Mouse (Mus musculus) heart, embryonic 15.5 days (tissue): ENCODE measurements around the gene Phf21b. TPM values are rescaled to one million over a fixed set of nuclear protein-coding genes. Genes with fewer than 3 reads are reported as not detected.
"Not testable (repeated sequence)": the region's sequence is repeated elsewhere in the genome, so short reads cannot be mapped to it uniquely, and the experiment has no call there.

Source experiments
- ATAC-seq: fragments of 200-750 bp; cut with Nextera tagmentation; replicated peaks from 2 replicates; pipeline ENCODE4 v1.8.0; 2017; ENCODE audit warnings: low read depth, moderate TSS enrichment; ENCODE audit not compliant: insufficient number of reproducible peaks, insufficient read depth, low FRiP score
- H3K27ac ChIP-seq: fragments of 300-500 bp; sonication (generic); 2 replicates; pipeline ENCODE4 v1.5.1; 2015; ENCODE audit warnings: mild to moderate bottlenecking, inconsistent platforms
- H3K27me3 ChIP-seq: fragments of 300-500 bp; sonication (generic); 2 replicates; pipeline ENCODE4 v1.6.1; 2015; ENCODE audit warnings: inconsistent platforms
- H3K36me3 ChIP-seq: fragments of 300-500 bp; sonication (generic); 2 replicates; pipeline ENCODE4 v1.6.1; 2015; ENCODE audit warnings: mild to moderate bottlenecking, inconsistent platforms
- H3K4me1 ChIP-seq: fragments of 300-500 bp; sonication (generic); replicated peaks from 2 replicates; pipeline ENCODE4 v1.6.1; 2015; ENCODE audit warnings: inconsistent platforms
- H3K4me2 ChIP-seq: fragments of 300-500 bp; sonication (generic); 2 replicates; pipeline ENCODE4 v1.6.1; 2015; ENCODE audit warnings: inconsistent platforms, mild to moderate bottlenecking, moderate library complexity
- H3K4me3 ChIP-seq: fragments of 300-500 bp; sonication (generic); 2 replicates; pipeline ENCODE4 v1.5.1; 2015; ENCODE audit warnings: mild to moderate bottlenecking, inconsistent platforms
- H3K9ac ChIP-seq: fragments of 300-500 bp; sonication (generic); 2 replicates; pipeline ENCODE4 v1.6.1; 2015; ENCODE audit warnings: mild to moderate bottlenecking, inconsistent platforms
- H3K9me3 ChIP-seq: fragments of 300-500 bp; sonication (generic); replicated peaks from 2 replicates; pipeline ENCODE4 v1.6.1; 2016; ENCODE audit warnings: inconsistent platforms
- WGBS: fragments of 180-500 bp; shearing (Covaris S2); methylation state at CpG from one replicate; pipeline ENCODE4 v1.1.7; 2015; ENCODE audit warnings: mixed read lengths; 5-methylcytosine and 5-hydroxymethylcytosine counted together
- polyA plus RNA-seq: library from polyadenylated mRNA; unstranded; fragments of >200 nt; fragmentation: Nextera tagmentation; extraction: Ambion mirVana; gene quantifications from 2 replicates; pipeline ENCODE4 v1.2.1, GENCODE M21; 2015

The Phf21b gene
- 0.16 and 0.46 TPM in 2 replicates for polyA plus RNA-seq

DNA sequence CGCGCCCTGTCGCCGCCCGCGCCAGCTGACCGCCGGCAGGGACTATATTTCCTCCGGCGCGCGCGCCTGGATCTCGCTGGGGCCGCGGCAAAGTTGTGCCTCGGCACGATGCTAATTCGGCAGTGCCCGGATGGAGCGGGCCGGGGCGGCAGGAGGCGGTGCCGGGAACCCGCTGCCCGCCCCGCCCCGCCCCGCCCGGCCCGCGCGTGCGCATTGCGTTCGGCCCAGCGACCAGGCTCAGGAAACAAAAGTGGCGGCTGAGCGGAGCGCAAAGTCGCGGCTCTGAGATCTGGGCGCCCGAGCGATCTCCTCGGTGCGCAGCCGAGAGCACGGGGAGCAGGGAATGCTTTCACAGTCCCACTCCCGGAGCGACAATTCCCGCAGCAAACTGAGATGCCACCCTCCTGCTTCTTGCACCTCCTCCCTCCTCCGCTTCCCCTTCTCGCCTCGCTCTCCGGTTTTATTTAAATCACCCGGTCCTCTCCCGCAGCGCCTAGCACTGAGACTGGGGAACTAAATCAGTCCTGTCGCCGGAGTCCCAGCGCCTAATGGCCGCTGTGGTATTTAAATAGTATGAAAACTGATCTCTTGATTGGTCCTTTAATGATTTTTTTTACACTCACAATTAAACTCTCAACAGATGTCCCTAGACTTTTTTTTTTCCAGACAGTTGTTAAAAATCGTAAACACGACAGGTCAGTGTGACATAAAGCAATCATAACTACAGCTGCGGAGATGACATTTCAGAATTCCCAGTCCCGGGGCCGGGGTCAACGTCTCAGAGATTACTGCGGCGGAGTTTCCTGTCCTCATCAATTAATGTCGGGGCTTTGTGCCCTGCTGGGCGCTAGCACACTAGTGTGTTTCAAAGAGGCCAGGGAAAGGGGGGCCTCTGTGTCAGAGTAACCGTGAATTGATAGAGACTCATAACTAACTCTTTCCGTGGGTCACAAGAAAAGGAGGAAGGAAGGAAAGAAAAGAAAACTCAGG lies at the start of gene Phf21b:
Phf21b (minus strand) TSS at position 44 of the 990 bp plus-strand sequence.
- Histone ChIP-seq H3K36me3 (no peaks in the 10 kb centered on the region), H3K9me3 (no peaks in the 10 kb centered on the region), H3K4me1 (peaks cover 45% of the 10 kb centered on the region), H3K27me3 (peaks cover 31% of the 10 kb centered on the region), H3K4me3 (peak within 1 kb of the TSS; percentile 80), H3K4me2 (peak within 1 kb of the TSS; percentile 100), H3K9ac (peak within 1 kb of the TSS; percentile 76), H3K27ac (peak within 1 kb of the TSS; percentile 75)
- peak; percentile 82 for ATAC-seq
- WGBS: under 1% methylated on average over 64 of the region's 76 CpGs

DNA sequence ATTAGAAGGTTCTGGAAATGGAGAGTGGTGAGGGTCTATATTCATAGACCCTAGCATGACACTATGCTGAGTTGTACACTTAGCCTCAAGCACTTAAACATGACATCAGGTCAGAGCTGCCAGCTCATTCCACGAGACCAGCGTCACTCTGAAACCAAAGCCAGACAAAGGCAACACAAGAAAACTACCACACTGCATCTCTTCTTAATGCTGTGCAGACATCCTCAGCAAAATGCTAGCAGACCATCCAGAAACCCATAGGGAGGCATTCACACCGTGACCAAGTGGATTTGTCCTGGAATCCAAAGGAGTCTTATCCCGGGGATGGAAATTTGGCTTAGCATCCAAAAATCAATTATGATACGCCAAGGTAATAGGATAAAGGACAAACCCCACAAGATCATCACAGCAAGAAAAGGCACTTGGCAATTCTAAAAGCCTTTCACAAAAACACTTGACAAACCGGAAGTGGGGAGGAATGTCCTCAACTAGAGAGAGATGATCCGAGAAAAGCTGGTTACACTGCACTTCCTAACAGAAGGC lies 48.1 kb upstream of the Phf21b start:
- peaks cover under 1% of the 10 kb centered on the region; the same call in 1 of the 2 replicates for H3K4me1 ChIP-seq
- no peak for ATAC-seq
- no peak overlapping the region for H3K4me3 ChIP-seq
- H3K36me3 ChIP-seq: no peaks in the 10 kb centered on the region
- no peak overlapping the region for H3K27ac ChIP-seq
- no peak overlapping the region for H3K9ac ChIP-seq
- no peaks in the 10 kb centered on the region for H3K27me3 ChIP-seq
- H3K9me3 ChIP-seq: no peaks in the 10 kb centered on the region
- no peak overlapping the region for H3K4me2 ChIP-seq
- WGBS: 64% methylated on average over 7 of the region's 7 CpGs

DNA sequence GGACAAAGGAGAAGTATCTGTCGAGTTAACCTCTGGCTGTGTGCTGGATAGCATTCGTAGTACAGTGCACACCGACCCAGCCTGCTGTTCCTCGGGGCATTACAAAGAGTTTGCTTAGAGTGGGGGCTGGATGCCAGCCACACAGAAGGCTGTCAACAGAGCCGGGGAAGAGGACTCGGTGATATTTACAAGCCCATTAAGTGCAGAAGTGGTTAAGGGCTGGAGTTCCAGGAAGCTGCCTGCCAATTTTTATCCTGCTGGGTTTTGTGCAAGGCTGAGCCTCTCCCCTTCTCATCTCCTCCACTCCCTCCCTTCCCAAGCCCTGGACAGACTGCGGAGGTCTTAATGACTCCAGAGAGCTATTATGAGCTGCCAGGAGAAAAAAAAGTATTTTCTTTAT lies 42.2 kb upstream of the Phf21b start:
- no peak overlapping the region for H3K4me3 ChIP-seq
- 15% methylated on average over 7 of the region's 7 CpGs for WGBS
- ATAC-seq: no peak
- H3K9ac ChIP-seq: no peak overlapping the region
- no peaks in the 10 kb centered on the region for H3K9me3 ChIP-seq
- H3K4me2 ChIP-seq: peak overlapping the region; percentile 7; the same call in 1 of the 2 replicates
- no peak overlapping the region for H3K27ac ChIP-seq
- H3K4me1 ChIP-seq: peaks cover 13% of the 10 kb centered on the region
- H3K27me3 ChIP-seq: no peaks in the 10 kb centered on the region
- no peaks in the 10 kb centered on the region for H3K36me3 ChIP-seq

DNA sequence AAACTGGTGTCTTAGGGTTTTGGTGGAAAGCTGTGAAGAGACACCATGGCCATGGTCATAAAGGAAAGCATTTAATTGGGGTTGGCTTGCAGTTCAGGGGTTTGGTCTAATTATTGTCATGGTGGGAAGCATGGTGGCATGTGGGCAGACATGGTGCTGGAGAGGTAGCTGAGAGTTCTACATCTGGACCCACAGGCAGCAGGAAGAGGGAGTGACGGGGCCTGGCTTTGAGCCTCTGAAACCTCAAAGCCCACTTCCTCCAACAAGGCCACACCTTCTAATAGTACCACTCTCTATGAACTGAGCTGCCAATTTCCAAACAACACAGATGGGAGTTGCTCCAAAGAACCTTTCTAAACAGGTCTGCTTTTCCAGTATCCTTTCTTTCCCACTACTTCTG lies 40.8 kb upstream of the Phf21b start:
- Histone ChIP-seq H3K4me3 (no peak overlapping the region), H3K27me3 (peaks cover 4% of the 10 kb centered on the region; the same call in 1 of the 2 replicates), H3K27ac (no peak overlapping the region), H3K4me2 (no peak overlapping the region), H3K9ac (no peak overlapping the region), H3K9me3 (no peaks in the 10 kb centered on the region), H3K4me1 (peaks cover 13% of the 10 kb centered on the region), H3K36me3 (no peaks in the 10 kb centered on the region)
- 74% methylated on average over 1 of the region's 1 CpGs for WGBS
- no peak for ATAC-seq

DNA sequence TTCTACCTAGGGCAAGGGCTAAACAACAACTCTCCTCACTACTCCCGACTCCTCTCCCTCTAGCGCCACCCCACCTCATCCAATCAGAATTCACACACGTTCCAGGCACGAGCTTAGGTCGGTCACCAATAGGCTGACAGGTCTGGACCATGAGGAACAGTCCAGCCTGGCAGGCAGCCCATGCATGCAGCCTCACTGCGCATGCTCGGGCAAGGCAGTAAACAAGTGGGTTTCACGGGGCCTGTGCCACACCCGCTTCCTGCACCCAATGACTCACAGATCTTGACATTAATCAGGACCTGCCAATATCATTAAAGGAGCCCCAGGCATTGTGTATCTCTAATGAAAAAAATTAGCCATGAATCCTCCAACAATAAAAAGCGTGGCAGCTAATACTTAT lies 40.4 kb upstream of the Phf21b start:
- H3K9ac ChIP-seq, ATAC-seq, H3K4me3 ChIP-seq, H3K27me3 ChIP-seq, H3K27ac ChIP-seq, H3K9me3 ChIP-seq, H3K36me3 ChIP-seq, H3K4me2 ChIP-seq: not testable (repeated sequence)
- 66% methylated on average over 10 of the region's 10 CpGs for WGBS
- H3K4me1 ChIP-seq: peaks cover 13% of the 10 kb centered on the region

DNA sequence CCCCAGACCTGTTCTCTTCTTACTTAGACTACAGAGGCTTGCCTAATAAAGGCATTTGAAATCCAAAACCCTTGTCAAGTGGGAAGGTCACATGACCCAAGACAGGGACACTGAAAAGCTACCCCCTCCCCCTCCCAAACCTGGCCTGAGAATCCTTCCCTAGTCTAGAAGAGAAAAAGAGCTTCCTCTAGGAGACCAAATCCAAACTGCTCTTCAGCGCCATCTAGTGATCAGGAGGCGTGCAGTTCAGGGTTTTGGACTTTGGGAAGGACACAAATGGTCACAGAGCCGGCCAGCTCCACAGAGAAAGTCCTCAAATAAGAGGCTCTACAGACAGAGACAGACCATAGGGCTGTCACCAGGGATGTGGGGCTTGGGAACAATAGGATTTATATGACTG lies 35.8 kb upstream of the Phf21b start:
- Histone ChIP-seq H3K4me2 (no peak overlapping the region), H3K4me1 (no peaks in the 10 kb centered on the region), H3K4me3 (no peak overlapping the region), H3K27ac (no peak overlapping the region), H3K9ac (no peak overlapping the region), H3K36me3 (no peaks in the 10 kb centered on the region), H3K9me3 (no peaks in the 10 kb centered on the region), H3K27me3 (peaks cover 4% of the 10 kb centered on the region; the same call in 1 of the 2 replicates)
- 3% methylated on average over 3 of the region's 3 CpGs for WGBS
- no peak for ATAC-seq

DNA sequence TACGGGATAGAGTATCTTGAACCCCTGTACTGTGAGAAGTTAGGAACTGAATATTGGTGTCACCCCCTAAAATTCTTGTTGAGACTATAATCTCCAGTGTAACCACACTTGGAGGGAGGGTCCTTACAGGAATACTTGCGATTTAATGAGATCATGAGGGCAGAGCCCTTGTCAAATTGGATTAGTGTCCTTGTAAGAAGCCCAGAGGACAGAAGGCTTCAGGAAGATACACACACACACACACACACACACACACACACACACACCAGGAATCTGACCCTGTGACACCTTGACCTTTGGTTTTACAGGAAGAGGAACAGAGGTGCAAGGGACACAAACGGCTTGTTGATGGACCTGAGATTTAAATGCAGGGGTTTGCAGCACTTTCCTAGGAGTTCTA lies 35.4 kb upstream of the Phf21b start:
- Histone ChIP-seq H3K4me1 (no peaks in the 10 kb centered on the region), H3K27ac (no peak overlapping the region), H3K9me3 (no peaks in the 10 kb centered on the region), H3K27me3 (peaks cover 4% of the 10 kb centered on the region; the same call in 1 of the 2 replicates), H3K4me3 (no peak overlapping the region), H3K4me2 (no peak overlapping the region), H3K9ac (no peak overlapping the region), H3K36me3 (no peaks in the 10 kb centered on the region)
- ATAC-seq: no peak
- WGBS: 51% methylated on average over 3 of the region's 3 CpGs

DNA sequence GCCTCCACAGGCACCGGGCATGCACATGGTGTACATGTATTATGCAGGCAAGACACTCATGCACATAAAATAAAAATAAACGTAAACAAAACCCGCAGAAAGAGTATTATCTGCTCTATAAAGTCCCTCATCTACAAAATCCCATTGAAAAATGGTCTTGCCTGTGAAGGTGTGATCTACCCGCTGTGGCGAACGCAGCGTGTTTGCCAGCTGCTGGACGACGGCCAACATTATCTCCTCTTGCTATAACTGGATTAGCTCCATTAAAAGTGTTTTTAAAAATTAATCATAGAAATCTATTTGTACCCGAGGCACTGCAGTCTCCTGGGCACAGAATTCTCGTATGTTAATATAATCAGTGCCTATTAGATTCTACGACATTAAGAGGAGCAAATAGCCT lies 32.2 kb upstream of the Phf21b start:
- Histone ChIP-seq H3K9me3 (no peaks in the 10 kb centered on the region), H3K36me3 (no peaks in the 10 kb centered on the region), H3K4me3 (no peak overlapping the region), H3K4me1 (no peaks in the 10 kb centered on the region), H3K27me3 (peaks cover 4% of the 10 kb centered on the region; the same call in 1 of the 2 replicates), H3K9ac (no peak overlapping the region), H3K27ac (no peak overlapping the region), H3K4me2 (no peak overlapping the region)
- no peak for ATAC-seq
- 63% methylated on average over 12 of the region's 12 CpGs for WGBS

DNA sequence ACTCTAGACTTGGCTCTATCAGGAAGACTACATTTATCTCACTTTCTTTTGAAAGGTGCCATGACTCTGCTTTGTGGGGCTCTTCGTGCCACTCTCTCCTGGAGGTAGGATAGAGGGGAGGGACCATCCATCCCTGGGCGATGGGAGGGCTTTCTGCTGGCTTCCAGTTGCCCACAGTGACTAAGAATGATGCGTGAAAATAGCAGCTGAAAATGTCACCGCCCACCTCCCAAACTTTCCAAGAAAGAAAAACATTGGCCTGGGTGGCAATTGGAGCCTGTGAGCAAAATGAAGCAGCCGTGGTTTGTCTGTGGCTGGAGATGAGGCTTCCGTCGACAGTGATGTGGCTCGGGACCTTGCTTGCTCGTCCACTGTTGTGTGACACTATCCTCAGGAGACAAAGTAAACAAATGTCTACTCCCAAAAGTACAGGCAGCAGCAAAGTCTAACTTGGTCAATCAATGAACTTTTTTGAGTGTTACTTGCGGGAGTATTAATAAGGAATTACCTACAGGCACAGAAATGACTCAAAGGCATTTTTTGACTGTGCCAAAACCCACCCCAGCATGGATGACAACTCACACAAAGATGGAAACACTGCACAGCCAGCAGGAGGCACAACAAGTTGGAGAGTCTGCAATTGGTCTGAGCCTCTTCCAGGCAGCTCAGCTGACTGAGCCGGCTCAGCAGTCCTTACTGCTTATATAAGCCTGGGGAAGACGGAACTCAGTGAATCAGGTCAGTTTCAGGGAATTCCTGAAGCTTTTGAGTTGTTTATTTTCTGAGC lies 21.4 kb upstream of the Phf21b start:
- Histone ChIP-seq H3K4me3 (no peak overlapping the region), H3K27ac (no peak overlapping the region), H3K9me3 (no peaks in the 10 kb centered on the region), H3K4me2 (no peak overlapping the region), H3K36me3 (no peaks in the 10 kb centered on the region), H3K27me3 (no peaks in the 10 kb centered on the region), H3K9ac (no peak overlapping the region), H3K4me1 (0 out of 2 replicates have a peak, but pooled peaks cover 4% of the 10 kb centered on the region)
- ATAC-seq: no peak
- WGBS: 74% methylated on average over 12 of the region's 12 CpGs

DNA sequence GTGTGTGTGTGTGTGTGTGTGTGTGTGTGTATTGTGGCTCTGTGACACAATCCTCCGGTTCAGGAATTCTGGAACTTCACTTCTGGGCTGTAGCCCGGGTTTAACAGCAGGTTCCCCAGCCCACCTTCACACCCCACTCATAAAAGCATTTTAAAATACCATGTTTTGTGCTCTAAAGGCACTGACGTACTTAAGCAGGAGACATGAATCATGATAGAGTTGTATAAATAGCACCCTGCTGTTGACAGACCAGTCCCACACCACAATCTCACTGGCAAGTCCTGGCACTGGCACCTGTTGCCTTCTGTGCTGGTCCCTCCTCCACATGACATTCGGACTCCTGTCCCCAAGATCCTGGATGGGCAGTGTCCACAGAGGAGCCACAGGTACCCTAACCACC lies 18.0 kb upstream of the Phf21b start:
- H3K4me2 ChIP-seq: no peak overlapping the region
- WGBS: 56% methylated on average over 4 of the region's 4 CpGs
- no peak for ATAC-seq
- H3K36me3 ChIP-seq: no peaks in the 10 kb centered on the region
- H3K4me3 ChIP-seq: no peak overlapping the region
- no peaks in the 10 kb centered on the region for H3K9me3 ChIP-seq
- no peak overlapping the region for H3K9ac ChIP-seq
- H3K4me1 ChIP-seq: 0 out of 2 replicates have a peak, but pooled peaks cover 4% of the 10 kb centered on the region
- H3K27ac ChIP-seq: no peak overlapping the region
- no peaks in the 10 kb centered on the region for H3K27me3 ChIP-seq

DNA sequence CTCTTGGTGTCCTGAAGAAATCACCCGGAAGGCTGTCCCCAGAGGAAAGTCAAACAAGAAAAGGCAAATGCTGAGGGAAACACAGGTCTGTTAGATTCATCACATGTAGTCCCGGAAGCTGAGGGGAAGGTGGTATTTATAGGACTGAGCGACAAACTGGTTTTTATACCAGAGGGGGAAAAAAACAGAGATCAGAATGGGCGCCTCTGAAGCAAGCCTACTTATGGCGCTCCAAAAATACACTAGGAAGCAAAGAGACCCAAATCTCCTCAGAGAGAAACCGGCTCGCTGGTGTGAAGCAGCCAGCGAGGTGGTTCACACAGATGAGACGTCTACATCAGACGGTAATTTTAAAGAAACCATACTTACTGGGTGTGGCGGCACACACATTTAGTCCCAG lies 17.2 kb upstream of the Phf21b start:
- H3K36me3 ChIP-seq: no peaks in the 10 kb centered on the region
- WGBS: 81% methylated on average over 11 of the region's 11 CpGs
- no peaks in the 10 kb centered on the region for H3K9me3 ChIP-seq
- no peak overlapping the region for H3K27ac ChIP-seq
- H3K4me3 ChIP-seq: no peak overlapping the region
- no peaks in the 10 kb centered on the region for H3K27me3 ChIP-seq
- H3K4me2 ChIP-seq: no peak overlapping the region
- ATAC-seq: no peak
- no peak overlapping the region for H3K9ac ChIP-seq
- H3K4me1 ChIP-seq: 0 out of 2 replicates have a peak, but pooled peaks cover 4% of the 10 kb centered on the region
